22 mouse cellular contexts compared by ENCODE assay signal in genomic region chr10:13234503-13234902, GRCm38 (mm10). TPM values are rescaled to one million over a fixed set of nuclear protein-coding genes. Genes with fewer than 3 reads are reported as not detected.
A peak's percentile ranks its signal among the peaks of the same experiment; 100 is the strongest.
DNase-seq lines count a peak whose midpoint lies in the region; ATAC-seq and TF ChIP-seq lines count a peak whose summit lies in the region.
"Had no signal": no experiment of that assay in that cellular context is flagged by ENCODE, and none has a peak within 500 bp of the region (broad histone marks: within the 10 kb centered on the region; RNA-seq: fewer than 3 reads in every experiment).

No protein-coding gene starts in this region.

- H3K27me3 ChIP-seq in limb, embryonic 15.5 days = no peaks in the 10 kb centered on the region
- H3K27me3 ChIP-seq in limb, embryonic 10.5 days (ENCODE audit: low read depth, poor library complexity, severe bottlenecking) = no peaks in the 10 kb centered on the region
- H3K27me3 ChIP-seq in lung, postnatal 0 days (replicated peaks; ENCODE audit: insufficient read depth, low read length) = no peaks in the 10 kb centered on the region
- no peaks in the 10 kb centered on the region for H3K27me3 ChIP-seq in intestine, embryonic 16.5 days (replicated peaks; ENCODE audit: control insufficient read depth, insufficient read depth, low read length)
- H3K27me3 ChIP-seq: forebrain, embryonic 15.5 days; heart, embryonic 15.5 days; hindbrain, embryonic 13.5 days had no signal

- H3K4me3 ChIP-seq in limb, embryonic 15.5 days = no peak overlapping the region
- H3K4me3 ChIP-seq in limb, embryonic 10.5 days = no peak overlapping the region
- H3K4me3 ChIP-seq in lung, postnatal 0 days (ENCODE audit: low read depth, low read length) = no peak overlapping the region
- no peak overlapping the region for H3K4me3 ChIP-seq in intestine, embryonic 16.5 days (ENCODE audit: low read length)
- H3K4me3 ChIP-seq: forebrain, embryonic 15.5 days; heart, adult 2 months; heart, embryonic 15.5 days; hindbrain, embryonic 13.5 days had no signal

- 62% methylated on average over 3 of the region's 3 CpGs for WGBS in limb, embryonic 15.5 days
- 92% methylated on average over 3 of the region's 3 CpGs for WGBS in limb, embryonic 10.5 days
- WGBS in lung, postnatal 0 days = 41% methylated on average over 3 of the region's 3 CpGs
- WGBS in intestine, embryonic 16.5 days = 49% methylated on average over 3 of the region's 3 CpGs

- H3K4me2 ChIP-seq in limb, embryonic 15.5 days = no peak overlapping the region
- H3K4me2 ChIP-seq in lung, postnatal 0 days (replicated peaks; ENCODE audit: low read depth, low read length) = no peak overlapping the region
- no peak overlapping the region for H3K4me2 ChIP-seq in intestine, embryonic 16.5 days (ENCODE audit: low read depth, low read length)
- H3K4me2 ChIP-seq: forebrain, embryonic 15.5 days; heart, embryonic 11.5 days; heart, embryonic 15.5 days; hindbrain, embryonic 13.5 days had no signal

- no peak for ATAC-seq in limb, embryonic 15.5 days (ENCODE audit: insufficient number of reproducible peaks, low FRiP score, low TSS enrichment, low read depth)
- peak; percentile 57 for ATAC-seq in lung, postnatal 0 days
- ATAC-seq in intestine, embryonic 16.5 days = peak; percentile 50
- ATAC-seq: forebrain, embryonic 15.5 days had no signal

- no peak overlapping the region for H3K9ac ChIP-seq in limb, embryonic 15.5 days
- H3K9ac ChIP-seq in lung, postnatal 0 days (replicated peaks; ENCODE audit: low read depth) = no peak overlapping the region
- no peak overlapping the region for H3K9ac ChIP-seq in intestine, embryonic 16.5 days (ENCODE audit: low read depth, low read length)
- H3K9ac ChIP-seq: forebrain, embryonic 15.5 days; heart, embryonic 15.5 days; hindbrain, embryonic 13.5 days had no signal

- DNase-seq in limb, embryonic 10.5 days (ENCODE audit: low spot score) = no peak
- peak; percentile 31 for DNase-seq in lung, postnatal 0 days (ENCODE audit: low spot score)
- no peak for DNase-seq in lung, postnatal 4 days
- no peak for DNase-seq in heart, adult 18-20 months
- DNase-seq: adrenal gland, adult 2 months; adrenal gland, postnatal 25 days; cerebellum, adult 18-20 months; cerebellum, adult 9-11 months; cerebellum, postnatal 36 days; gastrocnemius, postnatal 10 days; heart, adult 2 months; heart, postnatal 14 days had no signal

- no peaks in the 10 kb centered on the region for H3K9me3 ChIP-seq in limb, embryonic 15.5 days
- no peaks in the 10 kb centered on the region for H3K9me3 ChIP-seq in limb, embryonic 10.5 days (replicated peaks)
- H3K9me3 ChIP-seq in lung, postnatal 0 days (ENCODE audit: low read length) = no peaks in the 10 kb centered on the region
- H3K9me3 ChIP-seq in intestine, embryonic 16.5 days (ENCODE audit: control insufficient read depth, low read length) = no peaks in the 10 kb centered on the region
- H3K9me3 ChIP-seq: forebrain, embryonic 15.5 days; heart, embryonic 15.5 days; hindbrain, embryonic 13.5 days had no signal

- no peaks in the 10 kb centered on the region for H3K4me1 ChIP-seq in limb, embryonic 15.5 days
- no peaks in the 10 kb centered on the region for H3K4me1 ChIP-seq in limb, embryonic 10.5 days
- H3K4me1 ChIP-seq in lung, postnatal 0 days (ENCODE audit: insufficient read depth, low read depth, low read length) = no peaks in the 10 kb centered on the region
- H3K4me1 ChIP-seq in intestine, embryonic 16.5 days (ENCODE audit: control insufficient read depth, insufficient read depth, low read length) = peaks cover 10% of the 10 kb centered on the region
- H3K4me1 ChIP-seq: forebrain, embryonic 15.5 days had no signal

- TF ChIP-seq EP300 in lung, postnatal 0 days (IDR thresholded peaks at IDR 0.05) = no peak

- no peak for TF ChIP-seq CTCF in lung, postnatal 0 days (IDR thresholded peaks at IDR 0.05)

- H3K27ac ChIP-seq in limb, embryonic 15.5 days = peak overlapping the region; percentile 18; the same call in 1 of the 2 replicates
- H3K27ac ChIP-seq in limb, embryonic 10.5 days = no peak overlapping the region
- no peak overlapping the region for H3K27ac ChIP-seq in lung, postnatal 0 days (ENCODE audit: low read length)
- no peak overlapping the region for H3K27ac ChIP-seq in intestine, embryonic 16.5 days (ENCODE audit: low read length)
- H3K27ac ChIP-seq: forebrain, embryonic 15.5 days; heart, adult 2 months; heart, embryonic 15.5 days; hindbrain, embryonic 13.5 days had no signal

- peaks cover 13% of the 10 kb centered on the region for H3K36me3 ChIP-seq in limb, embryonic 15.5 days
- peaks cover 18% of the 10 kb centered on the region for H3K36me3 ChIP-seq in limb, embryonic 10.5 days
- peaks cover 13% of the 10 kb centered on the region for H3K36me3 ChIP-seq in lung, postnatal 0 days (ENCODE audit: insufficient read depth, low read length)
- no peaks in the 10 kb centered on the region for H3K36me3 ChIP-seq in intestine, embryonic 16.5 days (ENCODE audit: control insufficient read depth, insufficient read depth, low read length)
- H3K36me3 ChIP-seq: forebrain, embryonic 15.5 days; hindbrain, embryonic 13.5 days had no signal

RNA-seq across cellular contexts. Expression of gene Ltv1, which starts 41.5 kb away (rescaled TPM):
- polyA plus RNA-seq in limb, embryonic 15.5 days (2015; fragmentation: Nextera tagmentation; extraction: Ambion mirVana) = 70.1 and 74.3 TPM in 2 replicates
- 65.3 and 68.0 TPM in 2 replicates for polyA plus RNA-seq in limb, embryonic 10.5 days (2016; fragmentation: Nextera tagmentation; extraction: Ambion mirVana)
- polyA plus RNA-seq in lung, postnatal 0 days (2015; fragmentation: Nextera tagmentation; extraction: Ambion mirVana) = 32.2 and 33.1 TPM in 2 replicates
- polyA plus RNA-seq in intestine, embryonic 16.5 days (2015; fragmentation: Nextera tagmentation; extraction: Ambion mirVana) = 69.2 and 74.4 TPM in 2 replicates
- 10 to 100 TPM; 22.5 to 23.3 TPM for total RNA-seq in heart, adult 18-20 months (2021)

RNA-seq across cellular contexts. Expression of gene Zc2hc1b, which starts 56.7 kb away (rescaled TPM):
- polyA plus RNA-seq in limb, embryonic 15.5 days (2015; fragmentation: Nextera tagmentation; extraction: Ambion mirVana) = not detected in 2 replicates
- polyA plus RNA-seq in limb, embryonic 10.5 days (2016; fragmentation: Nextera tagmentation; extraction: Ambion mirVana) = not detected in 2 replicates
- polyA plus RNA-seq in lung, postnatal 0 days (2015; fragmentation: Nextera tagmentation; extraction: Ambion mirVana) = not detected in 2 replicates
- polyA plus RNA-seq in intestine, embryonic 16.5 days (2015; fragmentation: Nextera tagmentation; extraction: Ambion mirVana) = not detected in 2 replicates
- not detected for total RNA-seq in heart, adult 18-20 months (2021)
- total RNA-seq: adrenal gland, adult 2 months; adrenal gland, postnatal 25 days; ES-E14; gastrocnemius, postnatal 10 days; gastrocnemius, postnatal 4 days; heart, adult 2 months; heart, postnatal 14 days; hematopoietic stem cell, adult 5-6 weeks had no signal
- polyA plus RNA-seq: adrenal gland, adult 2 months; forebrain, embryonic 11.5 days; forebrain, embryonic 15.5 days; heart, adult 2 months; heart, embryonic 11.5 days; heart, embryonic 15.5 days; hindbrain, embryonic 13.5 days had no signal
